ENCODE assay signal across 8 mouse cellular contexts in the genomic region with DNA sequence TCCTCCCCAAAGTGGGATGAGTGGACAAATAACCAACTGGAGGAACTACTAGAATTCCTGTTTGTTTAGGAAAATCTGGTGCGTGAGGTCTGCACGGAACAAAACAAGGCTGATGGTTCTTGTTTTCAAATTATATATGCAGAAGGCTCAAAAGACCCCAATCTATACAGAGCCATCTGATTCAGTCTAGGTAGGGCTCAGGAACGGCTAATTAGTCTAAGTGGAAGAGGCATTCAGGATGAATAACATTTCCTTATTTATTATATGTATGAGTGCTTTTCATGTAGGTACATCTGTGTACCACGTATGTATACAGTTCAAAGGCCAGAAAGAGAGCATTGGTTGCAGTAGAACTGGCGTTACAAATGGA. TPM values are rescaled to one million over a fixed set of nuclear protein-coding genes. Genes with fewer than 3 reads are reported as not detected.
DNase-seq lines count a peak whose midpoint lies in the region; ATAC-seq lines count a peak whose summit lies in the region.

No protein-coding gene starts in this region.

- 0 out of 2 replicates have a peak, but pooled peaks have one; percentile 1 for ATAC-seq in kidney, embryonic 14.5 days (ENCODE audit: low FRiP score, low TSS enrichment)
- ATAC-seq in embryonic facial prominence, embryonic 15.5 days (ENCODE audit: insufficient number of reproducible peaks, low FRiP score, low TSS enrichment, low read depth): no peak
- ATAC-seq in intestine, embryonic 16.5 days: peak; percentile 21
- peak; percentile 21; the same call in 1 of the 2 replicates for ATAC-seq in neural tube, embryonic 12.5 days (ENCODE audit: low FRiP score, low read depth)
- ATAC-seq in CD4-positive, CD25-positive, alpha-beta regulatory T cell, adult 4 months: no peak

- H3K9me3 ChIP-seq in kidney, embryonic 14.5 days (ENCODE audit: control insufficient read depth, low read length): no peaks in the 10 kb centered on the region
- H3K9me3 ChIP-seq in embryonic facial prominence, embryonic 15.5 days (replicated peaks): no peaks in the 10 kb centered on the region
- no peaks in the 10 kb centered on the region for H3K9me3 ChIP-seq in intestine, embryonic 16.5 days (ENCODE audit: control insufficient read depth, low read length)
- H3K9me3 ChIP-seq in neural tube, embryonic 12.5 days: no peaks in the 10 kb centered on the region

- peak overlapping the region; percentile 91; the same call in 1 of the 2 replicates for H3K9ac ChIP-seq in kidney, embryonic 14.5 days (ENCODE audit: low read depth, low read length)
- H3K9ac ChIP-seq in embryonic facial prominence, embryonic 15.5 days: no peak overlapping the region; the same call in 1 of the 2 replicates
- no peak overlapping the region; the same call in 1 of the 2 replicates for H3K9ac ChIP-seq in intestine, embryonic 16.5 days (ENCODE audit: low read depth, low read length)
- no peak overlapping the region for H3K9ac ChIP-seq in neural tube, embryonic 12.5 days

- no peak for DNase-seq in kidney, postnatal 10 days
- DNase-seq in layer of hippocampus, adult 11-12 months (ENCODE audit: low spot score): no peak
- DNase-seq in cerebellum, adult 11-12 months: no peak

- H3K4me1 ChIP-seq in kidney, embryonic 14.5 days (ENCODE audit: control insufficient read depth, insufficient read depth, low read length): peaks cover 13% of the 10 kb centered on the region
- H3K4me1 ChIP-seq in embryonic facial prominence, embryonic 15.5 days: peaks cover 23% of the 10 kb centered on the region
- H3K4me1 ChIP-seq in intestine, embryonic 16.5 days (ENCODE audit: control insufficient read depth, insufficient read depth, low read length): peaks cover 29% of the 10 kb centered on the region
- peaks cover 21% of the 10 kb centered on the region for H3K4me1 ChIP-seq in neural tube, embryonic 12.5 days

- H3K27me3 ChIP-seq in kidney, embryonic 14.5 days (ENCODE audit: control insufficient read depth, insufficient read depth, low read length): no peaks in the 10 kb centered on the region
- no peaks in the 10 kb centered on the region for H3K27me3 ChIP-seq in embryonic facial prominence, embryonic 15.5 days
- no peaks in the 10 kb centered on the region for H3K27me3 ChIP-seq in intestine, embryonic 16.5 days (replicated peaks; ENCODE audit: control insufficient read depth, insufficient read depth, low read length)
- H3K27me3 ChIP-seq in neural tube, embryonic 12.5 days (replicated peaks): no peaks in the 10 kb centered on the region

- no peak overlapping the region for H3K27ac ChIP-seq in kidney, embryonic 14.5 days (ENCODE audit: low read depth, low read length)
- 0 out of 2 replicates have a peak overlapping the region, but pooled peaks have one; percentile 58 for H3K27ac ChIP-seq in embryonic facial prominence, embryonic 15.5 days (replicated peaks)
- peak overlapping the region; percentile 82 for H3K27ac ChIP-seq in intestine, embryonic 16.5 days (ENCODE audit: low read length)
- no peak overlapping the region for H3K27ac ChIP-seq in neural tube, embryonic 12.5 days

- peaks cover 9% of the 10 kb centered on the region for H3K36me3 ChIP-seq in kidney, embryonic 14.5 days (ENCODE audit: control insufficient read depth, insufficient read depth, low read length)
- no peaks in the 10 kb centered on the region for H3K36me3 ChIP-seq in embryonic facial prominence, embryonic 15.5 days
- H3K36me3 ChIP-seq in intestine, embryonic 16.5 days (ENCODE audit: control insufficient read depth, insufficient read depth, low read length): no peaks in the 10 kb centered on the region
- 0 out of 2 replicates have a peak, but pooled peaks cover 2% of the 10 kb centered on the region for H3K36me3 ChIP-seq in neural tube, embryonic 12.5 days

- peak overlapping the region; percentile 90 for H3K4me3 ChIP-seq in kidney, embryonic 14.5 days (ENCODE audit: low read length)
- H3K4me3 ChIP-seq in embryonic facial prominence, embryonic 15.5 days (replicated peaks): peak overlapping the region; percentile 87
- H3K4me3 ChIP-seq in intestine, embryonic 16.5 days (ENCODE audit: low read length): no peak overlapping the region
- H3K4me3 ChIP-seq in neural tube, embryonic 12.5 days: no peak overlapping the region; the same call in 1 of the 2 replicates

- WGBS in kidney, embryonic 14.5 days: 48% methylated on average over 5 of the region's 5 CpGs
- WGBS in embryonic facial prominence, embryonic 15.5 days: 41% methylated on average over 5 of the region's 5 CpGs
- 43% methylated on average over 5 of the region's 5 CpGs for WGBS in intestine, embryonic 16.5 days
- 51% methylated on average over 5 of the region's 5 CpGs for WGBS in neural tube, embryonic 12.5 days

- H3K4me2 ChIP-seq in kidney, embryonic 14.5 days (replicated peaks; ENCODE audit: low read depth, low read length): no peak overlapping the region
- no peak overlapping the region for H3K4me2 ChIP-seq in embryonic facial prominence, embryonic 15.5 days (replicated peaks)
- no peak overlapping the region for H3K4me2 ChIP-seq in intestine, embryonic 16.5 days (ENCODE audit: low read depth, low read length)
- no peak overlapping the region for H3K4me2 ChIP-seq in neural tube, embryonic 12.5 days (replicated peaks)

RNA-seq across cellular contexts. Expression of a gene that starts 7.6 kb away (rescaled TPM):
- polyA plus RNA-seq in kidney, embryonic 14.5 days (2014; fragmentation: Nextera tagmentation; extraction: Ambion mirVana): 63.6 and 66.2 TPM in 2 replicates
- 66.6 and 69.8 TPM in 2 replicates for polyA plus RNA-seq in embryonic facial prominence, embryonic 15.5 days (2015; fragmentation: Nextera tagmentation; extraction: Ambion mirVana)
- 82.2 and 90.6 TPM in 2 replicates for polyA plus RNA-seq in intestine, embryonic 16.5 days (2015; fragmentation: Nextera tagmentation; extraction: Ambion mirVana)
- polyA plus RNA-seq in neural tube, embryonic 12.5 days (2016; fragmentation: Nextera tagmentation; extraction: Ambion mirVana): 71.0 and 75.8 TPM in 2 replicates
- polyA plus RNA-seq in CD4-positive, CD25-positive, alpha-beta regulatory T cell, adult 4 months (2017; shearing (Covaris generic)): 10 to 100 TPM; 11.7 to 23.9 TPM

RNA-seq across cellular contexts. Expression of a gene that starts 16.5 kb away (rescaled TPM):
- polyA plus RNA-seq in kidney, embryonic 14.5 days (2014; fragmentation: Nextera tagmentation; extraction: Ambion mirVana): 79.5 and 86.2 TPM in 2 replicates
- polyA plus RNA-seq in embryonic facial prominence, embryonic 15.5 days (2015; fragmentation: Nextera tagmentation; extraction: Ambion mirVana): 74.1 and 75.7 TPM in 2 replicates
- 79.6 and 81.1 TPM in 2 replicates for polyA plus RNA-seq in intestine, embryonic 16.5 days (2015; fragmentation: Nextera tagmentation; extraction: Ambion mirVana)
- 77.1 and 77.9 TPM in 2 replicates for polyA plus RNA-seq in neural tube, embryonic 12.5 days (2016; fragmentation: Nextera tagmentation; extraction: Ambion mirVana)
- polyA plus RNA-seq in CD4-positive, CD25-positive, alpha-beta regulatory T cell, adult 4 months (2017; shearing (Covaris generic)): 10 to 100 TPM; 40.7 to 48.9 TPM

RNA-seq across cellular contexts. Expression of a gene that starts 42.6 kb away (rescaled TPM):
- polyA plus RNA-seq in kidney, embryonic 14.5 days (2014; fragmentation: Nextera tagmentation; extraction: Ambion mirVana): 2.4 and 3.5 TPM in 2 replicates
- 2.4 and 3.4 TPM in 2 replicates for polyA plus RNA-seq in embryonic facial prominence, embryonic 15.5 days (2015; fragmentation: Nextera tagmentation; extraction: Ambion mirVana)
- 5.3 and 7.8 TPM in 2 replicates for polyA plus RNA-seq in intestine, embryonic 16.5 days (2015; fragmentation: Nextera tagmentation; extraction: Ambion mirVana)
- polyA plus RNA-seq in neural tube, embryonic 12.5 days (2016; fragmentation: Nextera tagmentation; extraction: Ambion mirVana): 1.0 and 1.2 TPM in 2 replicates
- polyA plus RNA-seq in CD4-positive, CD25-positive, alpha-beta regulatory T cell, adult 4 months (2017; shearing (Covaris generic)): 1 to 10 TPM in 1 of 2 experiments, not detected in 1; 1.0 TPM

Comparison
In these comparisons a context has a peak if more than half of its experiments do, and no peak if none do; other contexts are left out.
1. ATAC-seq: peak in kidney, embryonic 14.5 days (single experiment), intestine, embryonic 16.5 days (single experiment) and neural tube, embryonic 12.5 days (single experiment); none in embryonic facial prominence, embryonic 15.5 days (single experiment) and CD4-positive, CD25-positive, alpha-beta regulatory T cell, adult 4 months (single experiment).
2. H3K27ac ChIP-seq: peak in embryonic facial prominence, embryonic 15.5 days (single experiment) and intestine, embryonic 16.5 days (single experiment); none in kidney, embryonic 14.5 days (single experiment) and neural tube, embryonic 12.5 days (single experiment).
3. H3K4me3 ChIP-seq: peak in kidney, embryonic 14.5 days (single experiment) and embryonic facial prominence, embryonic 15.5 days (single experiment); none in intestine, embryonic 16.5 days (single experiment) and neural tube, embryonic 12.5 days (single experiment).